Mouse (Mus musculus) left cerebral cortex, adult 11 months (tissue): Measurements from ENCODE around the gene Sf1.

Experiments
- DNase-seq: peaks from one replicate; pipeline ENCODE4 v3.0.0; 2022; ENCODE audit warnings: low spot score

Sf1 gene

GRCm38 (mm10) chr19:6420481-6421210 lies 57.2 kb downstream of the Sf1 start:
- peak; percentile 64 for DNase-seq

- DNase-seq: no peak
Observed at GRCm38 (mm10) chr19:6421211-6421590, 57.7 kb downstream of the Sf1 start.

- DNase-seq: no peak
Observed at GRCm38 (mm10) chr19:6422014-6422413, 58.5 kb downstream of the Sf1 start.

- DNase-seq: no peak
Observed at GRCm38 (mm10) chr19:6423241-6423640, 59.8 kb downstream of the Sf1 start.

GRCm38 (mm10) chr19:6424137-6424881 lies 60.8 kb downstream of the Sf1 start:
- DNase-seq: no peak

- no peak for DNase-seq
Observed at GRCm38 (mm10) chr19:6425595-6425994, 62.1 kb downstream of the Sf1 start.

GRCm38 (mm10) chr19:6426703-6427500 lies 63.4 kb downstream of the Sf1 start:
- no peak for DNase-seq
